Mouse (Mus musculus) mouse trophoblast stem cell (cell line): ENCODE data around the gene Ttyh3.

Experiments used
- in situ Hi-C, 2 experiments: fragments of 300-500 bp; cut with MseI, MboI; formaldehyde crosslinking; loops; 2 replicates in 1 of 2; 3 replicates in 1 of 2; pipeline ENCODE4 v1.15.1; 2025

Ttyh3 gene

GRCm38 (mm10) chr5:140634798-140635722 lies 13.8 kb downstream of the Ttyh3 start:
- in situ Hi-C loops: no loop called here

- in situ Hi-C loops: no loop called here
Measured at GRCm38 (mm10) chr5:140633432-140633831, 15.4 kb downstream of the Ttyh3 start.

- in situ Hi-C loops: no loop called here
Measured at GRCm38 (mm10) chr5:140628995-140629394, 19.8 kb downstream of the Ttyh3 start.

GRCm38 (mm10) chr5:140627580-140627979 lies 21.3 kb downstream of the Ttyh3 start:
- in situ Hi-C loops: no loop called here

GRCm38 (mm10) chr5:140624961-140625360 lies 23.9 kb downstream of the Ttyh3 start:
- in situ Hi-C loops: no loop called here

GRCm38 (mm10) chr5:140624238-140624637 lies 24.6 kb downstream of the Ttyh3 start:
- in situ Hi-C loops: no loop called here

GRCm38 (mm10) chr5:140623791-140624190 lies 25.0 kb downstream of the Ttyh3 start:
- in situ Hi-C loops: no loop called here

GRCm38 (mm10) chr5:140622978-140623670 lies 25.7 kb downstream of the Ttyh3 start:
- in situ Hi-C loops: no loop called here

- in situ Hi-C loops: no loop called here
Measured at GRCm38 (mm10) chr5:140621517-140621916, 27.3 kb downstream of the Ttyh3 start.

GRCm38 (mm10) chr5:140621092-140621491 lies 27.7 kb downstream of the Ttyh3 start:
- in situ Hi-C loops: no loop called here

GRCm38 (mm10) chr5:140619895-140620736 lies 28.7 kb downstream of the Ttyh3 start:
- in situ Hi-C loops: loop anchor here (5.0 to 10.0 kb wide), 4 partner anchors 43 to 145 kb away; no protein-coding TSS in a partner anchor

GRCm38 (mm10) chr5:140619151-140619771 lies 29.6 kb downstream of the Ttyh3 start:
- in situ Hi-C loops: loop anchor here (5.0 to 10.0 kb wide), 4 partner anchors 42 to 144 kb away; no protein-coding TSS in a partner anchor

GRCm38 (mm10) chr5:140617714-140618113 lies 31.1 kb downstream of the Ttyh3 start:
- in situ Hi-C loops: loop anchor here (5.0 to 10.0 kb wide), 4 partner anchors 40 to 143 kb away; no protein-coding TSS in a partner anchor

- in situ Hi-C loops: loop anchor here (5.0 to 10.0 kb wide), 4 partner anchors 39 to 142 kb away; no protein-coding TSS in a partner anchor
Measured at GRCm38 (mm10) chr5:140616691-140617090, 32.1 kb downstream of the Ttyh3 start.

- in situ Hi-C loops: loop anchor here (5.0 to 10.0 kb wide), 4 partner anchors 39 to 141 kb away; no protein-coding TSS in a partner anchor
Measured at GRCm38 (mm10) chr5:140616110-140616503, 32.7 kb downstream of the Ttyh3 start.

GRCm38 (mm10) chr5:140615321-140616109 lies 33.3 kb downstream of the Ttyh3 start:
- in situ Hi-C loops: loop anchor here (5.0 to 10.0 kb wide), 4 partner anchors 38 to 141 kb away; no protein-coding TSS in a partner anchor

- in situ Hi-C loops: loop anchor here (5.0 to 10.0 kb wide), 4 partner anchors 38 to 140 kb away; no protein-coding TSS in a partner anchor
Measured at GRCm38 (mm10) chr5:140614837-140615236, 34.0 kb downstream of the Ttyh3 start.

GRCm38 (mm10) chr5:140614141-140614540 lies 34.7 kb downstream of the Ttyh3 start:
- in situ Hi-C loops: loop anchor here in 1 of 2 experiments (10.0 kb wide), 1 partner anchor 139 kb away; no protein-coding TSS in a partner anchor

GRCm38 (mm10) chr5:140612191-140612590 lies 36.6 kb downstream of the Ttyh3 start:
- in situ Hi-C loops: loop anchor here in 1 of 2 experiments (10.0 kb wide), 1 partner anchor 137 kb away; no protein-coding TSS in a partner anchor
